Mouse (Mus musculus) hindbrain, embryonic 13.5 days (tissue): ENCODE measurements around the gene Ola1. TPM values are rescaled to one million over a fixed set of nuclear protein-coding genes. Genes with fewer than 3 reads are reported as not detected.

Experiments used
- polyA plus RNA-seq: library from polyadenylated mRNA; unstranded; fragments of >200 nt; fragmentation: Nextera tagmentation; extraction: Ambion mirVana; gene quantifications from 2 replicates; pipeline ENCODE4 v1.2.1, GENCODE M21; 2015

Gene Ola1
- polyA plus RNA-seq, 1 experiment from 2014 or later, result 91.7 TPM

Other genes with a start within 250 kb of the Ola1 start
- gene Sp3, start 238.5 kb downstream of the Ola1 start, polyA plus RNA-seq, result 43.3 and 44.5 TPM in 2 replicates
- gene Gm11084, start 232.2 kb downstream of the Ola1 start, polyA plus RNA-seq, result not detected in 2 replicates
- 1.7 and 2.1 TPM in 2 replicates for gene Sp9, start 53.0 kb upstream of the Ola1 start, polyA plus RNA-seq
- 9.0 and 9.9 TPM in 2 replicates for gene Scrn3, start 93.7 kb upstream of the Ola1 start, polyA plus RNA-seq
- 31.9 and 33.0 TPM in 2 replicates for gene Cir1, start 93.8 kb upstream of the Ola1 start, polyA plus RNA-seq
- gene Gpr155, start 167.6 kb upstream of the Ola1 start, polyA plus RNA-seq, result 12.4 and 12.7 TPM in 2 replicates